Mouse (Mus musculus): ENCODE measurements around the gene Ttyh2. TPM values are rescaled to one million over a fixed set of nuclear protein-coding genes. Genes with fewer than 3 reads are reported as not detected.

The Ttyh2 gene
- polyA plus RNA-seq, 1 experiment from 2014 or later = 9.3 TPM

- Histone ChIP-seq H3K4me3 (no peak overlapping the region), H3K9me3 (replicated peaks) (no peaks in the 10 kb centered on the region), H3K4me2 (no peak overlapping the region), H3K36me3 (no peaks in the 10 kb centered on the region), H3K9ac (no peak overlapping the region), H3K27me3 (peaks cover 4% of the 10 kb centered on the region; the same call in 1 of the 2 replicates), H3K4me1 (replicated peaks) (peaks cover 6% of the 10 kb centered on the region), H3K27ac (no peak overlapping the region)
- no peak for ATAC-seq (replicated peaks; ENCODE audit: insufficient number of reproducible peaks, insufficient read depth, low FRiP score, low read depth)
- WGBS = 72% methylated on average over 2 of the region's 2 CpGs
Measured at GRCm38 (mm10) chr11:114736111-114736510, 60.9 kb downstream of the Ttyh2 start.

GRCm38 (mm10) chr11:114736913-114737624, 61.8 kb downstream of the Ttyh2 start:
- no peak overlapping the region for H3K27ac ChIP-seq
- no peak overlapping the region for H3K9ac ChIP-seq
- H3K9me3 ChIP-seq (replicated peaks) = no peaks in the 10 kb centered on the region
- 36% methylated on average over 11 of the region's 11 CpGs for WGBS
- peak overlapping the region; percentile 23; the same call in 1 of the 2 replicates for H3K4me2 ChIP-seq
- no peak overlapping the region for H3K4me3 ChIP-seq
- H3K36me3 ChIP-seq = no peaks in the 10 kb centered on the region
- peaks cover 6% of the 10 kb centered on the region for H3K4me1 ChIP-seq (replicated peaks)
- ATAC-seq (replicated peaks; ENCODE audit: insufficient number of reproducible peaks, insufficient read depth, low FRiP score, low read depth) = no peak
- peaks cover 4% of the 10 kb centered on the region; the same call in 1 of the 2 replicates for H3K27me3 ChIP-seq

GRCm38 (mm10) chr11:114740598-114740997, 65.4 kb downstream of the Ttyh2 start:
- peak overlapping the region; percentile 18; the same call in 1 of the 2 replicates for H3K9ac ChIP-seq
- 25% methylated on average over 10 of the region's 10 CpGs for WGBS

GRCm38 (mm10) chr11:114741451-114741850, 66.2 kb downstream of the Ttyh2 start:
- H3K27me3 ChIP-seq = peaks cover 7% of the 10 kb centered on the region
- H3K9ac ChIP-seq = no peak overlapping the region
- no peaks in the 10 kb centered on the region for H3K36me3 ChIP-seq
- peaks cover 8% of the 10 kb centered on the region for H3K4me1 ChIP-seq (replicated peaks)
- 55% methylated on average over 6 of the region's 6 CpGs for WGBS
- H3K9me3 ChIP-seq (replicated peaks) = no peaks in the 10 kb centered on the region
- ATAC-seq (replicated peaks; ENCODE audit: insufficient number of reproducible peaks, insufficient read depth, low FRiP score, low read depth) = no peak
- no peak overlapping the region for H3K4me3 ChIP-seq
- no peak overlapping the region for H3K27ac ChIP-seq
- no peak overlapping the region for H3K4me2 ChIP-seq

More at GRCm38 (mm10) chr11:114740598-114740997, 65.4 kb downstream of the Ttyh2 start:
- Histone ChIP-seq H3K27me3 (peaks cover 7% of the 10 kb centered on the region), H3K4me1 (replicated peaks) (peaks cover 8% of the 10 kb centered on the region), H3K4me2 (no peak overlapping the region), H3K36me3 (no peaks in the 10 kb centered on the region), H3K27ac (no peak overlapping the region), H3K9me3 (replicated peaks) (no peaks in the 10 kb centered on the region), H3K4me3 (no peak overlapping the region)
- no peak for ATAC-seq (replicated peaks; ENCODE audit: insufficient number of reproducible peaks, insufficient read depth, low FRiP score, low read depth)

- Histone ChIP-seq H3K27ac (no peak overlapping the region), H3K9me3 (replicated peaks) (no peaks in the 10 kb centered on the region), H3K4me2 (peak overlapping the region; percentile 49; the same call in 1 of the 2 replicates), H3K36me3 (no peaks in the 10 kb centered on the region), H3K9ac (no peak overlapping the region), H3K4me1 (replicated peaks) (peaks cover 8% of the 10 kb centered on the region), H3K4me3 (peak overlapping the region; percentile 17; the same call in 1 of the 2 replicates), H3K27me3 (peaks cover 7% of the 10 kb centered on the region)
- ATAC-seq (replicated peaks; ENCODE audit: insufficient number of reproducible peaks, insufficient read depth, low FRiP score, low read depth) = peak; percentile 59; the same call in 1 of the 2 replicates
- 2% methylated on average over 12 of the region's 12 CpGs for WGBS
Measured at GRCm38 (mm10) chr11:114745134-114745533, 69.9 kb downstream of the Ttyh2 start.

- H3K4me3 ChIP-seq = no peak overlapping the region
- H3K4me1 ChIP-seq (replicated peaks) = 0 out of 2 replicates have a peak, but pooled peaks cover 2% of the 10 kb centered on the region
- no peak overlapping the region for H3K27ac ChIP-seq
- H3K36me3 ChIP-seq = no peaks in the 10 kb centered on the region
- H3K4me2 ChIP-seq = no peak overlapping the region
- H3K9ac ChIP-seq = no peak overlapping the region
- H3K27me3 ChIP-seq = peaks cover 7% of the 10 kb centered on the region
- WGBS = 78% methylated on average over 12 of the region's 12 CpGs
- no peaks in the 10 kb centered on the region for H3K9me3 ChIP-seq (replicated peaks)
- ATAC-seq (replicated peaks; ENCODE audit: insufficient number of reproducible peaks, insufficient read depth, low FRiP score, low read depth) = no peak
Measured at GRCm38 (mm10) chr11:114747564-114748138, 72.4 kb downstream of the Ttyh2 start.

- 4% methylated on average over 46 of the region's 51 CpGs for WGBS
- Histone ChIP-seq H3K4me3 (peak within 1 kb of the TSS; percentile 56), H3K4me2 (peak within 1 kb of the TSS; percentile 94), H3K9me3 (replicated peaks) (no peaks in the 10 kb centered on the region), H3K27ac (no peak within 1 kb of the TSS), H3K9ac (peak within 1 kb of the TSS; percentile 48), H3K27me3 (peaks cover 57% of the 10 kb centered on the region), H3K36me3 (no peaks in the 10 kb centered on the region), H3K4me1 (replicated peaks) (peaks cover 12% of the 10 kb centered on the region)
- ATAC-seq (replicated peaks; ENCODE audit: insufficient number of reproducible peaks, insufficient read depth, low FRiP score, low read depth) = peak; percentile 58
Measured at GRCm38 (mm10) chr11:114764820-114765818, 89.9 kb downstream of the Ttyh2 start, which contains the start of gene Kif19a. Gene Kif19a (plus strand): TSS chr11:114765388.

- Histone ChIP-seq H3K4me2 (no peak overlapping the region), H3K9ac (no peak overlapping the region), H3K9me3 (replicated peaks) (no peaks in the 10 kb centered on the region), H3K27me3 (peaks cover 33% of the 10 kb centered on the region), H3K27ac (no peak overlapping the region), H3K4me3 (no peak overlapping the region), H3K36me3 (no peaks in the 10 kb centered on the region), H3K4me1 (replicated peaks) (peaks cover 8% of the 10 kb centered on the region)
- ATAC-seq (replicated peaks; ENCODE audit: insufficient number of reproducible peaks, insufficient read depth, low FRiP score, low read depth) = peak; percentile 59; the same call in 1 of the 2 replicates
- WGBS = 52% methylated on average over 6 of the region's 6 CpGs
Measured at GRCm38 (mm10) chr11:114769911-114770310, 94.7 kb downstream of the Ttyh2 start.

Other genes starting within 250 kb of the Ttyh2 start
- gene Rpl38, start 6.9 kb upstream of the Ttyh2 start, polyA plus RNA-seq (2015; fragmentation: Nextera tagmentation; extraction: Ambion mirVana) = 553 and 775 TPM in 2 replicates
- gene Dnaic2, start 52.0 kb downstream of the Ttyh2 start, polyA plus RNA-seq (2015; fragmentation: Nextera tagmentation; extraction: Ambion mirVana) = 0.64 and 1.0 TPM in 2 replicates
- gene Kif19a, start 90.0 kb downstream of the Ttyh2 start, polyA plus RNA-seq (2015; fragmentation: Nextera tagmentation; extraction: Ambion mirVana) = 0.16 and 0.33 TPM in 2 replicates
- gene Btbd17, start 120.5 kb downstream of the Ttyh2 start, polyA plus RNA-seq (2015; fragmentation: Nextera tagmentation; extraction: Ambion mirVana) = 0.08 and 0.46 TPM in 2 replicates
- gene Gpr142, start 123.5 kb downstream of the Ttyh2 start, polyA plus RNA-seq (2015; fragmentation: Nextera tagmentation; extraction: Ambion mirVana) = not detected in 2 replicates
- gene Gprc5c, start 175.7 kb downstream of the Ttyh2 start, polyA plus RNA-seq (2015; fragmentation: Nextera tagmentation; extraction: Ambion mirVana) = 12.4 and 19.8 TPM in 2 replicates
- gene Cd300a, start 214.6 kb downstream of the Ttyh2 start, polyA plus RNA-seq (2015; fragmentation: Nextera tagmentation; extraction: Ambion mirVana) = 0.82 and 2.2 TPM in 2 replicates

Data from heart, embryonic 15.5 days (tissue).